Mouse (Mus musculus): Measurements from ENCODE around the gene Bcl11b.

The Bcl11b gene

GRCm38 (mm10) chr12:107942100-107942499, 61.3 kb downstream of the Bcl11b start:
- H3K36me3 ChIP-seq (ENCODE audit: control insufficient read depth, insufficient read depth, low read length, poor library complexity, severe bottlenecking), result no peaks in the 10 kb centered on the region
- H3K27me3 ChIP-seq (ENCODE audit: control insufficient read depth, insufficient read depth, low read length, poor library complexity, severe bottlenecking), result no peaks in the 10 kb centered on the region
- no peak for DNase-seq (ENCODE audit: low read depth, low spot score)

GRCm38 (mm10) chr12:107940774-107941173, 62.6 kb downstream of the Bcl11b start:
- no peaks in the 10 kb centered on the region for H3K36me3 ChIP-seq (ENCODE audit: control insufficient read depth, insufficient read depth, low read length, poor library complexity, severe bottlenecking)
- no peaks in the 10 kb centered on the region for H3K27me3 ChIP-seq (ENCODE audit: control insufficient read depth, insufficient read depth, low read length, poor library complexity, severe bottlenecking)
- DNase-seq (ENCODE audit: low read depth, low spot score), result no peak

DNA sequence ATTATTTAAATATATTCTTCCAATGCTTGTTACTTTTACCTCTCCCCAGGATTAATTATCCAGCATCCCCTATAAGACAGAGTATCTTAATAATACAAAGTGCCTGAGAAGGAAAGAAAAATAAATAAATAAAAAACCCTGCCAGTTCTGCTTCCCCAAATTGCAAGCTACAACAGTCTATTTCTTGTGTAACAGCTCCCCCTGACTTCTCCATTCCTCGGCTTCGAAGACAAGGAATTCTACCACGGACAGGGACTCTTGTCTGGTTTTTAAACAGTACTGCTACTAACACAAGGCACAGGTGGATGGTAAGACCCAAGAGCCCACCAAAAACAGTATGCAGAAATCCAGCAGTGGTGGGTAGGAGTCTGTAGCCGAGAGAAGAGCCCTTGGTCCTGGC, 64.2 kb downstream of the Bcl11b start:
- Histone ChIP-seq H3K36me3 (ENCODE audit: control insufficient read depth, insufficient read depth, low read length, poor library complexity, severe bottlenecking) (no peaks in the 10 kb centered on the region), H3K27me3 (ENCODE audit: control insufficient read depth, insufficient read depth, low read length, poor library complexity, severe bottlenecking) (no peaks in the 10 kb centered on the region)
- no peak for DNase-seq (ENCODE audit: low read depth, low spot score)

GRCm38 (mm10) chr12:107936972-107937371, 66.4 kb downstream of the Bcl11b start:
- no peak for DNase-seq (ENCODE audit: low read depth, low spot score)
- Histone ChIP-seq H3K27me3 (ENCODE audit: control insufficient read depth, insufficient read depth, low read length, poor library complexity, severe bottlenecking) (no peaks in the 10 kb centered on the region), H3K36me3 (ENCODE audit: control insufficient read depth, insufficient read depth, low read length, poor library complexity, severe bottlenecking) (no peaks in the 10 kb centered on the region)

- DNase-seq (ENCODE audit: low read depth, low spot score), result no peak
- Histone ChIP-seq H3K36me3 (ENCODE audit: control insufficient read depth, insufficient read depth, low read length, poor library complexity, severe bottlenecking) (no peaks in the 10 kb centered on the region), H3K27me3 (ENCODE audit: control insufficient read depth, insufficient read depth, low read length, poor library complexity, severe bottlenecking) (no peaks in the 10 kb centered on the region)
Measured at GRCm38 (mm10) chr12:107936406-107936805, 67.0 kb downstream of the Bcl11b start.

DNA sequence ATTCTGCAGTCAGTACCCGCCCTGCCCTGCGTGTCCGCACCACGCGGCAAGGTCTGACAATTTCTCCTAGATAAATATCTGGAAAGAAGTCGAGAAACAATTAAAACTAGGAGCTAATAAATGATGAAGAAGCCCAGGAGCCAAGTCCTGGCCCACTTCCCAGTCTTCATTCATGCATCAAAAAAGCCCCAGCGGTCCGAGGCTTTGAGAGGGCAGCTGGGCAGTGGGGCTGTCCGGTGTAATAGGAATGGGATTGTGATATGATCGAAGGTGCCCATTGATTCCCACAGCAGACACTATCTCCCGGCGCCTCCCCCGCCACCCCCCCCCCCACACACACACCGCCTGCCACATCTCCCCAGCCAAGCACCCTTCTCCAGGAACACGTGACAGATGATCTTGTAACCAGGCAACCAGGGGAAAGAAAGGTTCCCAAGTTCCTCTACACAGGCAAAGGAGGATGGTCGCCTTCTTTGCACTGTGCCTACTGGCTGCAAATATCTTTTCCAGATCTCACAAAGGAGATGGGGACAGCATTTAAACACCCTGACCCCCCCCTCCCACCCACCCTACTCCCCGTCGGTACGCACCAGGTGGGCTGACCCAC, 68.5 kb downstream of the Bcl11b start:
- DNase-seq (ENCODE audit: low read depth, low spot score), result no peak
- no peaks in the 10 kb centered on the region for H3K27me3 ChIP-seq (ENCODE audit: control insufficient read depth, insufficient read depth, low read length, poor library complexity, severe bottlenecking)
- no peaks in the 10 kb centered on the region for H3K36me3 ChIP-seq (ENCODE audit: control insufficient read depth, insufficient read depth, low read length, poor library complexity, severe bottlenecking)

GRCm38 (mm10) chr12:107932140-107932539, 71.3 kb downstream of the Bcl11b start:
- no peaks in the 10 kb centered on the region for H3K36me3 ChIP-seq (ENCODE audit: control insufficient read depth, insufficient read depth, low read length, poor library complexity, severe bottlenecking)
- H3K27me3 ChIP-seq (ENCODE audit: control insufficient read depth, insufficient read depth, low read length, poor library complexity, severe bottlenecking), result no peaks in the 10 kb centered on the region
- DNase-seq (ENCODE audit: low read depth, low spot score), result no peak

DNA sequence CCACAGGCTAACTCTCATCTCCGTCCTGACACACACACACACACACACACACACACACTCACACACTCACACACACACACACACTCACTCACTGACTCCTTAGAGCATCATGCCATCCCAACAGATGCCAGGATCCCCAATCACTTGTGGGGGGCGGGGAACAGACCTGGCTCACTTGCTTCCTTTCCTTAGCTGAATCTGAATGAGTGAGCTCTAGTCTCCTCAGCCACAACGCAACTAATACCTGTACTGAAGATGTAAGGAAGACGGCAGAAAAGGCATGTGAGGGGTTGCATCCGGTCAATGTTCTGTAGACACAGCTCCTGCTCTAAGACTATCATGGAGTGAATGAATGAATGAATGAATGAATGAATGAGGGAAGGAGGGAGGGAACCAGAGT, 71.9 kb downstream of the Bcl11b start:
- no peaks in the 10 kb centered on the region for H3K36me3 ChIP-seq (ENCODE audit: control insufficient read depth, insufficient read depth, low read length, poor library complexity, severe bottlenecking)
- H3K27me3 ChIP-seq (ENCODE audit: control insufficient read depth, insufficient read depth, low read length, poor library complexity, severe bottlenecking), result no peaks in the 10 kb centered on the region
- DNase-seq (ENCODE audit: low read depth, low spot score), result no peak

DNA sequence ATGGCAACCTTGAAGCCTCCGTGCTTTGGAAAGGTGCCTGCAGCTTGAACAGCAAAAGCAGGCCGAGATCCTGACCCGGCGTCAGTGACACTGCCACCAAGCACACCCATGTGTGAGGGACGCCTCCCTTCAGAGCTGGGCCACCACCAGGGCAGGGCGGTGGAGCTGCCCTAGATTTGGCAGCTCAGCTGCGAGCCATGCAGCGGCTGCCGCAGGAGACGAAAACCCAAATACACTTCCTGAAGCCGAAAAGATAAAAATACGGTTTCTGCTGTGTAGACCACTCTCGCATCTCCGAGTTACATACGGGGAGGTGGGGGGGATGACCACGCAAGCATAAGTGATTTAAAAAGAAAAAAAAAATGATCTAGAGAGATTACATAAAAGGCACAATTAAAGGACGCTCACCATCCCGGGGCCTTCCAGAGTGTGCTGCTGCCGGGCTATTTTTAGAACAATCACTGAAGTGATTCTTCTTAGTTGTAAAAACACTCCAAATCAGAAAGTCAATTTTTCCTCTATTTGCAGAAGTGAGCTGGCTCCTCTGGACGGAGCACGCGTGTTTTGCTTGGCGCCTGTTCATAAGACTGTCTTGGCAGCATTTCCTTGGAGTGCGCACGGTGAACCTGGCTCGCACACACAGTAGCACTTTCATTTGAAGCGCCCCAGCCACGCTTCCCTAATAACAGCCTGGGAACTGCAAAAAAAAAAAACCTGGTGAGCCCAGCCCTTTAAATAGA, 72.6 kb downstream of the Bcl11b start:
- Histone ChIP-seq H3K36me3 (ENCODE audit: control insufficient read depth, insufficient read depth, low read length, poor library complexity, severe bottlenecking) (no peaks in the 10 kb centered on the region), H3K27me3 (ENCODE audit: control insufficient read depth, insufficient read depth, low read length, poor library complexity, severe bottlenecking) (no peaks in the 10 kb centered on the region)
- DNase-seq (ENCODE audit: low read depth, low spot score), result no peak

DNA sequence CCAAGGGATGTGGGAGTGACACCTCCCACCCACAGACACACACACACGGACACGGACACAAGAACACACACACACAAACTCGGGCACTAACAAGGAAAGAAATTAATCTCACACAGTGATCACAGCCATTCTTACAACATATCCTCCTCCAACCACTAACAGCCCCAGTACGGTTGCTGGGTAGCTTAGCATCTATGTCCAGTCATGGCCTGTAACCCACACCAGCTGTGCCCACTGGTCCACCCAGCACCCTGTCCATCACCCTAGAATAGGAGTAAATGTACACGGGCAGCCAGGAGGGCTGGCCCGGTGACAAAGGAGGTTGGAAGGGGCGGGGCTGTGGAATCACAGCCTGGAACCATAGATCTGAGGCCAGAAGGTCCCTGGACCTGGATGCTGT, 74.5 kb downstream of the Bcl11b start:
- Histone ChIP-seq H3K27me3 (ENCODE audit: control insufficient read depth, insufficient read depth, low read length, poor library complexity, severe bottlenecking) (no peaks in the 10 kb centered on the region), H3K36me3 (ENCODE audit: control insufficient read depth, insufficient read depth, low read length, poor library complexity, severe bottlenecking) (no peaks in the 10 kb centered on the region)
- DNase-seq (ENCODE audit: low read depth, low spot score), result no peak

DNA sequence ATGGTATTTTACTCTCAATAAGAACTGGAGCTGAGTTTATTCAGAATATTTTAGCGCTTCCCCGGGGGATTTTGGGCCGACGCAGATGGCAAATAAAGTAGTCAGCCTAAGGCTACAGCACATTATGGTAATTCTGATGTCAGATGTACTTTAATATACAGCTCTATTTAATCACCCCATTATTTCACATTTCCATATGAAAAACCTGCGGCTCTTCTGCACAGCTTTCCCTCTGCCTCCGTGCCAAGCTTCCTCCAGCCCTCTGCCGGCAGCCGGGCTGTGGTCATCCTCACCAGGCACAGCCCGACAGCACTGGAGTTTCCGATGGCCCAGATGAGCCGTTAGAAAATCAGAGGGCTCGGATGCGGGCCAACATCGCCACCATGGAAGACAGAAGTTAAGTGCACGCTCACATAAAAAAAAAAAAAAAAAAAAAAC, 74.9 kb downstream of the Bcl11b start:
- H3K27me3 ChIP-seq (ENCODE audit: control insufficient read depth, insufficient read depth, low read length, poor library complexity, severe bottlenecking), result no peaks in the 10 kb centered on the region
- no peaks in the 10 kb centered on the region for H3K36me3 ChIP-seq (ENCODE audit: control insufficient read depth, insufficient read depth, low read length, poor library complexity, severe bottlenecking)
- DNase-seq (ENCODE audit: low read depth, low spot score), result no peak

DNA sequence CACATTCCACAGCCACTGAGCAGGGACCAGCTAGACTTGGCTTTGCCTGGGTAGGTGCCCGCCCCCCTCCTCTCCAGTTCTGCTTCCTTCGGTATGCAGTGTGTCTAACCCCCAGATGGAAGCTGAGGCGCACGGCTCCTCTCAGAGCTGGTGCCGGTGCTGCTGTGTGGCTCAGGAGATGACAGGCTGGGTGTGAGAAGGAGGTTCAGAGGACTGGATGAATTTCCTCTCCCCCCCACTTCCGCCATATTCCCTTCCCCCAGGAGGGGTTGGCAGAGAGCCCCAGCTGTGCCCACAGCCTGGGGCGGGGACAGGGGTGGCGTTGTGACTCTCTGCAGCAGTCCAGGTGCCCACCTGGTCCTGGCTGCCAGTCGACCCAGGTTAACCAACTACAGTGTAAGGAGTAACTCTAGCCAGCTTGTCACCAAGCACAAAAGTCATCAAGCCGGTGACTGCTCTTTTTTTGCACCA, 75.4 kb downstream of the Bcl11b start:
- no peak for DNase-seq (ENCODE audit: low read depth, low spot score)
- Histone ChIP-seq H3K36me3 (ENCODE audit: control insufficient read depth, insufficient read depth, low read length, poor library complexity, severe bottlenecking) (no peaks in the 10 kb centered on the region), H3K27me3 (ENCODE audit: control insufficient read depth, insufficient read depth, low read length, poor library complexity, severe bottlenecking) (no peaks in the 10 kb centered on the region)

- no peaks in the 10 kb centered on the region for H3K27me3 ChIP-seq (ENCODE audit: control insufficient read depth, insufficient read depth, low read length, poor library complexity, severe bottlenecking)
- no peaks in the 10 kb centered on the region for H3K36me3 ChIP-seq (ENCODE audit: control insufficient read depth, insufficient read depth, low read length, poor library complexity, severe bottlenecking)
- no peak for DNase-seq (ENCODE audit: low read depth, low spot score)
Measured at GRCm38 (mm10) chr12:107926074-107926855, 77.1 kb downstream of the Bcl11b start.

- no peaks in the 10 kb centered on the region for H3K36me3 ChIP-seq (ENCODE audit: control insufficient read depth, insufficient read depth, low read length, poor library complexity, severe bottlenecking)
- no peak for DNase-seq (ENCODE audit: low read depth, low spot score)
- no peaks in the 10 kb centered on the region for H3K27me3 ChIP-seq (ENCODE audit: control insufficient read depth, insufficient read depth, low read length, poor library complexity, severe bottlenecking)
Measured at GRCm38 (mm10) chr12:107924696-107925095, 78.7 kb downstream of the Bcl11b start.

- DNase-seq (ENCODE audit: low read depth, low spot score), result no peak
- Histone ChIP-seq H3K27me3 (ENCODE audit: control insufficient read depth, insufficient read depth, low read length, poor library complexity, severe bottlenecking) (no peaks in the 10 kb centered on the region), H3K36me3 (ENCODE audit: control insufficient read depth, insufficient read depth, low read length, poor library complexity, severe bottlenecking) (no peaks in the 10 kb centered on the region)
Measured at GRCm38 (mm10) chr12:107923963-107924362, 79.4 kb downstream of the Bcl11b start.
